Mouse (Mus musculus) heart, adult 8-10 months (tissue): Measurements from ENCODE around the gene Crabp2. TPM values are rescaled to one million over a fixed set of nuclear protein-coding genes. Genes with fewer than 3 reads are reported as not detected.
"Not testable (repeated sequence)": the region's sequence is repeated elsewhere in the genome, so short reads cannot be mapped to it uniquely, and the experiment has no call there.

Source experiments
- DNase-seq: peaks from one replicate; pipeline ENCODE4 v3.0.0; 2022; ENCODE audit warnings: low spot score
- total RNA-seq, 4 experiments: library from RNA; stranded (reverse); gene quantifications; 2 replicates each; pipeline ENCODE4 v1.2.4; 2022

Crabp2 gene
- total RNA-seq, result not detected

GRCm38 (mm10) chr3:87948378-87949265 lies at the start of gene Crabp2:
Crabp2 (plus strand) TSS chr3:87948666.
- DNase-seq, result no peak

- no peak for DNase-seq
Observed at GRCm38 (mm10) chr3:87899266-87899665, 49.2 kb upstream of the Crabp2 start.

GRCm38 (mm10) chr3:87899776-87900175 lies 48.7 kb upstream of the Crabp2 start:
- no peak for DNase-seq

DNA sequence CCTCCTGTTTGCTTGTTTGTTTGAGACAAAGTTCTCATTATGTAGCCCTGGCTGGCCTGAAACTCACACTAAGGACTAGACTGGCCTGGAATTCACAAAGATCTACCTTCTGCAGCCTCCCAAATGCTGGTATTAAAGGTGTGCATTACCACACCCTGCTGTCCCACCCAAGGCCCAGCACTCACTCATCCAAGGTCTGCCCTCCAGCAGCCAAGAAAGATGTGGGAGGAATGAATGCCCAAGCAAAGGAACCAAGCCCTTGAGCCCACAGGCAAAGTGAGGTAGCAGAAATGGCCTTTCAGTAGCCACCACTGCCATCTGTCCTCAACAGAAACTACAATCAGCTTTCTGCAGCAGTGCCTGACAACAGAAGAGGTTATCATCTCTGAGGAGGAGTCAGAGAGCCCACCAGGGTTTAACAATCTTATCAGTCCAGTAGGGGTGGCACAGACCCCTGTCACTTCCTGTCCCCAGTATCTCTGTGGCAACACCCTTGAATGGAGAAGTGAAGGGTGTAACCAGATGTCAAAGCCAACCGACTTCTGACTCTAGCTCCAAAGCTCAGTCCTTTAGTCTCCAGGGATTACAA lies 47.3 kb upstream of the Crabp2 start:
- DNase-seq, result no peak

DNA sequence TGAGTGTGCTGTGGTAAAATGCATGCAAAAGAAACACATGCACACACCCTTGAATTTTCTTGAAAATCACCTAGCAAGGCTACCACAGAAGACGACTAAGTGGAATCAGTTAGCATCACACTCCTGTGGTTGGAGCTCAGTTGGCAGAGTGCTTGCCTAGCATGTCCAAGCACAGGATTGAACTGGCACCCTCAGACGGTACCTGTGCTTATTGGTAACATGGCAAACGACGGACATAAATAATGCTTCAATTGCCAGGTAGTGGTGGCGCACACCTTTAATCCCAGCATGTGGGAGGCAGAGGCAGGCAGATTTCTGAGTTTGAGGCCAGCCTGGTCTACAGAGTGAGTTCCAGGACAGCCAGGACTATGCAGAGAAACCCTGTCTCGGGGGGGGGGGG lies 46.5 kb upstream of the Crabp2 start:
- DNase-seq, result not testable (repeated sequence)

DNA sequence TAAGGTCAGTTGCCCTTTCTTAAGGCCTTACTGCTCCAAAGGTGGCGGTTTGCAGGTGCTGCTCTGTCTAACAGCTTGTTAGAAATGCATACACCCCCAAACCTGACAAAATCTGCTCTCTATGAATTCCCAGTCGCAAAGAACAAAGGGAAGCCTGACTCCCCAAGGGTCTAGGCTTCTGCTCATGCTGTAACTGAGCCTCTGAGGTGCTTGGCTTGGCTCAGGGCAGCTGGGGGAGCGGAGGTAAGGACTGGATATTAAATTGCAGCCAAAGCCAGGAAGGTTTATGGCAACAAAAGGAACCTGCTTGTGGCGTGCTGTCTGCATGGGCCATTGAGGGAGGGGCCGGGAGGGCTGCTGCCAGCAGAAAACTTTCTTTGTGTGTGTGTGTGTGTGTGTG lies 44.6 kb upstream of the Crabp2 start:
- DNase-seq, result no peak

DNA sequence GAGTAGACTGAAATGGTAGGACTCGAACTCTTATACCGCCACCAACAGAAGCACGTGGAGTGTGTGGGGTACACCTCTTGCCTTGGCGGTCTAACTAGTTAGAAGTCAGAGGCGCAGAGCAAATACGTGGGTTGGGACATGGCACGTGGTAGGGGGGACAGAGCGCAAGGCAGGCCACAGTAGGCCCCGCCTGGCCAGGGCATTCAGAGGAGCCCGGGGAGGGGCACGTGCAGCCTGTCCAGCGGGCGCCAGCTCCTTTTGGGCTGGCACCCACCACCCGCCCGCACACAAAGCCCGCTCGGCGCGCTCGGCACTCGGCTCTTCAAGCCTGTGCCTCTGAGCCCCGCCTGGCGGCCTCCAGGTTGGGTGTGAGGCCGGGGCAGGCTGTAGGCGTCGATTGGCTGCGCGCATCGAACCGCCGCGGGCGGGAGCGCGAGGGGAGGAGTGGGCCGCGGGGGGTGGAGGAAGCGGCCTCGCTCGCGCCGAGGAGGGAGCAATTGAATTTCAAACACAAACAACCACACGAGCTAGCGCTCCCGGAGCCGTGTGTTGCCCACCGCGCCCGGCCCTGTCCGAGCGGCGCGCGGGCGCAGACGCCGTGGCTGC lies 42.5 kb upstream of the Crabp2 start, which contains the start of gene Hdgf:
Gene Hdgf, plus strand, starts transcription at position 442 of the 606 bp plus-strand sequence.
- peak; percentile 92 for DNase-seq

- DNase-seq, result peak; percentile 50
Observed at GRCm38 (mm10) chr3:87906601-87906980, 41.9 kb upstream of the Crabp2 start.

GRCm38 (mm10) chr3:87906981-87907857 lies 41.2 kb upstream of the Crabp2 start:
- no peak for DNase-seq

- no peak for DNase-seq
Observed at GRCm38 (mm10) chr3:87907906-87908305, 40.6 kb upstream of the Crabp2 start.

DNA sequence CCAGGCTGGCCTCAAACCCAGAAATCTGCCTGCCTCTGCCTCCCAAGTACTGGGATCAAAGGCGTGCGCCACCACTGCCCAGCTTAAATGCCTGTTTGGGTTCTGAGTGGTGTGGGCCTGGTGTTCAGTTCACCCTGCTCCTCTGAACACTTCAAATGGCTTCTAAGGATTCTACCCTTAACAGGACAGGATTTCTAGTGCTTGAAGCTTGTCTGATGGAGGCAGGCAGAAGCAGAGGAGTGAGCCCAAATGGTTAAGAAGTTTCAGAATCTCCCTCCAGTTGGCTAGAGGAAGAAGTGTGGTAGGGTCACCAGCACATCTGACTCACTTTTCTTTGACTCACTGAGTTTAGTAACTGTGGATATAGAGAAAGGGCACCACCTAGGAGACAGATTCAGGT lies 39.1 kb upstream of the Crabp2 start:
- no peak for DNase-seq

DNA sequence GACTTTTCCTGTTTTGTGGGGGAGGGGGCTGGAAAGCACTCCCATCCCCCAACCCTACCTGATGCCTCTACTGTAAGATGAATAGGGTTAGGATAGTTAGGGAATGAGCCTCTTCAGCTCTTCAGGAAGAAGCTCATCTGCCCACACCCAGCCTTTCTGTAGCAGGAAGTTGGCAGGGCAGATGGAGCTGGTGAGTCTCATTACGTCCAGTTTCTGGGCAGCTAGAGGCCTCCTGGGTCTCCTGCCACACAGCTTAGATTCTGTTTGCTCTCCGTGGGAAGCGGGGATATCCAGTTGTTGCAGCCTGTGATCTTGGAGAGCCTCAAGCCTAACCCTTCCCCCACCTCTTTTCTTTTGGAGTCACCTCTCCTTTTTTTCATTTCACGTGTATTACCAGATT lies 38.6 kb upstream of the Crabp2 start:
- no peak for DNase-seq

DNA sequence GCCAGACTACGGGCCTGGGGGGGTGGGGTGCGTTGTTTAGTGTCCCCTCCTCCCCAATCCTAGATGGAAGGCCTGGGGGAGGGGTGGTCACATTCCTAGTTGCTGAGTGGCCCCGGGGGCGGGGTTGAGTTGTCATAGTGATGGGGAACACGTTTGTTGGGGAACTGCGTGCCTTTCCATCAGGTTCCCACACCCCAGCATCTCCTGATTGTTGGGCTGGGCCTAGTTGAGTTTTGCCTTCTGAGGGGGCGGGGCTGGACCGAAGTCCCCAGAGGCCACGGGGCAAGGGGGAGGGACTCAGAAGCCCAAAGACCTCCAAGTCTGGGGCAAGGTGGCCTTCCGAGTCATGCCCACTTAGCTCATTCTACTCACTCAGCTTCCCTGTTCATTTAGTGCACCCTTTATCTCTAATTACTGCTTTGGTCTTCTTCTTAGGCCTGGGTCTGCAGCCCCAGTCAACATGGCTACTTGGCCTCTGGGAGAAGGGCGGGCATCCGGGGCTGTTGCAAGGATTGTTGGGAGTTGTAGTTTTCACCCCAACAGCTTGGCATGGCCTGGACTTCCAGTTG lies 37.8 kb upstream of the Crabp2 start:
- DNase-seq, result peak; percentile 86

DNA sequence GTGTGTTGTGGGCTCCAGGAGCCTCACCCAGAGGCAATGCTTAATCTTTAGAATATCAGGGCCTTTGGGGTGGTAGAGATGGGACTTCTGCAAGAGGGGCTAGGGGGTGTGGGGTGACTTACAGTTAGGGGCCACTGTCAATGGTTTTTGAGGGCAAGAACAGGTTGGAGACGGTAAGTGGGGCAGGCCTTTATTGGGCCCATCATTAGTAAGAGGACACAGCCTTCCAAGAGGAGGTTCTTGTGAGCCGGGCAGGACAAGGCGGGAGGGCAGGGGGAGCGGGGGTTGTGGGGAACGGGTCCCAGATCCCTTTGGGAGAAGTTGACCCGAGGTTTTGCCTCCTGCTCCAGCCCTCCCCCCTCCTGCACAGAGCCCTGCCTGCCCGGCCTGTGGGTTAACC lies 35.0 kb upstream of the Crabp2 start:
- no peak for DNase-seq

DNA sequence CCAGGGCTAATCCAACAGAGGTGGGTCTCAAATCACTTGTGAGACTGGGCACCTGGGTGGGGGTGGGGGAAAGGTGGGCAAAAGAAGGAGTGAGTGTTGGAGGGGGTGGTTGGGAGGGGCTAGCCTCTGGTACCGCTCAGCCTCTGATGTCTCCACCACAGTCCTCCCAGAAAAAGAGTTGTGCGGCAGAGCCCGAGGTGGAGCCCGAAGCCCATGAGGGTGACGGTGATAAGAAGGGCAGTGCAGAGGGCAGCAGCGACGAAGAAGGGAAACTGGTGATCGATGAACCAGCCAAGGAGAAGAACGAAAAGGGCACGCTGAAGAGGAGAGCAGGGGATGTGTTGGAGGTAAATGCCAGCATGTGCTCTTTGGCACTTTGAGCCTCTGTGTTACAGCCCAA lies 34.6 kb upstream of the Crabp2 start:
- no peak for DNase-seq

GRCm38 (mm10) chr3:87916990-87917389 lies 31.5 kb upstream of the Crabp2 start:
- DNase-seq, result no peak

GRCm38 (mm10) chr3:87918551-87918950 lies 29.9 kb upstream of the Crabp2 start:
- DNase-seq, result no peak

GRCm38 (mm10) chr3:87919336-87920108 lies 28.9 kb upstream of the Crabp2 start, which contains the start of gene Mrpl24:
Mrpl24 (plus strand) TSS chr3:87919506.
- peak; percentile 94 for DNase-seq

- DNase-seq, result no peak
Observed at GRCm38 (mm10) chr3:87920270-87920943, 28.1 kb upstream of the Crabp2 start.

- no peak for DNase-seq
Observed at GRCm38 (mm10) chr3:87924996-87925395, 23.5 kb upstream of the Crabp2 start.
